ENCODE assay signal across 19 mouse cellular contexts in the genomic region with DNA sequence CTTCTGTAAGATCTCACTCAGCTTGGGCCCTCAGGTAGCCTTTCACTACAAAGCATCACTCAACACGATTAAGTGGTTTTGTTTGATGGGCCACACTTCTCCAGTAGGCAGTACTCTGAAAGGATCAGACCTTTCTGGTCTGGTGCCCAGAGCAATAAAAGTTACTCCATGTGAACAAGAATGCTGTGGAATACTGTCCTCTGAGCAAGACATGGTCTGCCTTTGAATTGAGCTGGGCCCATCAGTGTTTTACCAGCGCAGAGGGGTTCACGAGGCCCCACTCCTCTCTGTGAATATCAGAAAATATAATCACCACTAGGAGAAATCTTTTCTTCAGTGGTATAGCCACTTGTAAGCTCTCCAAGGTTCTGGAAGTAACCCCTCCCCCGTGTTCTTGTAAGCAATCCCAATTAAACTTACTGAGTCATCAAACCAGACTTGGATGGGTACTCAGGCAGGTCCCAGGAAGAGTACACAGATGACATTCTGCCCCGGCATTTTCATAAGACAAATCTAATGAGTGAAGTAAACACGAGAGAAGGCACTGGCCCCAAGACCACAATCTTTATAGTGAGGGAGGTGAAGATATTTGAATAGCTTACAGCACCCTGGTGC.
DNase-seq lines count a peak whose midpoint lies in the region; ATAC-seq lines count a peak whose summit lies in the region.
"Had no signal": no experiment of that assay in that cellular context is flagged by ENCODE, and none has a peak within 500 bp of the region (broad histone marks: within the 10 kb centered on the region; RNA-seq: fewer than 3 reads in every experiment).

No protein-coding gene starts in this region.

- H3K4me2 ChIP-seq in hindbrain, embryonic 12.5 days (replicated peaks): no peak overlapping the region
- H3K4me2 ChIP-seq: embryonic facial prominence, embryonic 12.5 days; forebrain, embryonic 15.5 days; heart, embryonic 12.5 days had no signal

- no peak overlapping the region for H3K27ac ChIP-seq in hindbrain, embryonic 12.5 days
- H3K27ac ChIP-seq: embryonic facial prominence, embryonic 12.5 days; forebrain, embryonic 15.5 days; hindbrain, embryonic 10.5 days; hindbrain, embryonic 15.5 days had no signal

- ATAC-seq in hindbrain, embryonic 12.5 days (ENCODE audit: low FRiP score): no peak
- ATAC-seq: CD4-positive, CD25-positive, alpha-beta regulatory T cell, adult 4 months; forebrain, embryonic 15.5 days had no signal

- no peak overlapping the region for H3K9ac ChIP-seq in hindbrain, embryonic 12.5 days
- H3K9ac ChIP-seq: embryonic facial prominence, embryonic 12.5 days; forebrain, embryonic 15.5 days; heart, embryonic 12.5 days; hindbrain, embryonic 15.5 days had no signal

- H3K9me3 ChIP-seq in hindbrain, embryonic 12.5 days (replicated peaks): no peaks in the 10 kb centered on the region
- H3K9me3 ChIP-seq: embryonic facial prominence, embryonic 12.5 days; forebrain, embryonic 15.5 days; G1E; hindbrain, embryonic 10.5 days; hindbrain, embryonic 15.5 days had no signal

- peaks cover 6% of the 10 kb centered on the region for H3K4me1 ChIP-seq in hindbrain, embryonic 12.5 days
- H3K4me1 ChIP-seq: embryonic facial prominence, embryonic 12.5 days; forebrain, embryonic 15.5 days; heart, embryonic 12.5 days had no signal

- H3K36me3 ChIP-seq in hindbrain, embryonic 12.5 days: no peaks in the 10 kb centered on the region
- H3K36me3 ChIP-seq: embryonic facial prominence, embryonic 12.5 days; forebrain, embryonic 15.5 days; G1E; heart, embryonic 12.5 days; hindbrain, embryonic 10.5 days; hindbrain, embryonic 15.5 days had no signal

- H3K27me3 ChIP-seq in hindbrain, embryonic 12.5 days: peaks cover 3% of the 10 kb centered on the region; the same call in 1 of the 2 replicates
- H3K27me3 ChIP-seq: embryonic facial prominence, embryonic 12.5 days; forebrain, embryonic 15.5 days; heart, embryonic 12.5 days; hindbrain, embryonic 15.5 days had no signal

- no peak overlapping the region for H3K4me3 ChIP-seq in hindbrain, embryonic 12.5 days
- H3K4me3 ChIP-seq: embryonic facial prominence, embryonic 12.5 days; forebrain, embryonic 15.5 days; heart, embryonic 12.5 days; hindbrain, embryonic 10.5 days; hindbrain, embryonic 15.5 days had no signal

- peak; percentile 18 for DNase-seq in kidney, postnatal 14 days
- no peak for DNase-seq in kidney, postnatal 4 days
- DNase-seq in 3134 (ENCODE audit: extremely low read depth, insufficient read length, low spot score) (peak; percentile 53), MN1 (ENCODE audit: low spot score) (peak; percentile 48), adipocyte (ENCODE audit: low spot score) (peak; percentile 56)
- DNase-seq in retina, embryonic 14.5 days (ENCODE audit: low spot score): no peak
- DNase-seq: adrenal gland, postnatal 14 days; B cell, adult 2 months; cerebellum, adult 11-12 months; cerebellum, adult 9-10 months; cerebellum, postnatal 25 days had no signal

- 81% methylated on average over 6 of the region's 6 CpGs for WGBS in hindbrain, embryonic 12.5 days

Comparison
In these comparisons a context has a peak if more than half of its experiments do, and no peak if none do; other contexts are left out.
1. DNase-seq: peak in kidney, postnatal 14 days (single experiment), 3134 (single experiment), MN1 (single experiment) and adipocyte (single experiment); none in kidney, postnatal 4 days (0 of 2) and retina, embryonic 14.5 days (single experiment).